ENCODE assay signal across 15 mouse cellular contexts in genomic region chr19:45027848-45028247, GRCm38 (mm10). TPM values are rescaled to one million over a fixed set of nuclear protein-coding genes. Genes with fewer than 3 reads are reported as not detected.
DNase-seq lines count a peak whose midpoint lies in the region; ATAC-seq and TF ChIP-seq lines count a peak whose summit lies in the region.
"Had no signal": no experiment of that assay in that cellular context is flagged by ENCODE, and none has a peak within 500 bp of the region (broad histone marks: within the 10 kb centered on the region; RNA-seq: fewer than 3 reads in every experiment).

No protein-coding gene starts in this region.

- DNase-seq in forebrain, embryonic 11.5 days (ENCODE audit: low spot score) = peak; percentile 52
- DNase-seq in layer of hippocampus, adult 2 months (ENCODE audit: low spot score in 2 of 2) = no peak
- no peak for DNase-seq in layer of hippocampus, postnatal 25 days (ENCODE audit: extremely low spot score in 1 of 2, low spot score in 1 of 2)
- peak; percentile 88 for DNase-seq in brain, adult 2 months (ENCODE audit: low read depth, low spot score)
- DNase-seq in retina, postnatal 1 day = peak; percentile 82
- no peak for DNase-seq in right cerebral cortex, postnatal 25 days
- no peak for DNase-seq in ovary, postnatal 14 days (ENCODE audit: low spot score)
- DNase-seq: adrenal gland, postnatal 25 days; cerebellum, adult 11 months; kidney, postnatal 4 days; right cerebral cortex, postnatal 14 days had no signal

- no peaks in the 10 kb centered on the region for H3K4me1 ChIP-seq in forebrain, embryonic 11.5 days (replicated peaks; ENCODE audit: control insufficient read depth, insufficient read depth, low read length)
- peaks cover 27% of the 10 kb centered on the region for H3K4me1 ChIP-seq in forebrain, embryonic 12.5 days

- no peak overlapping the region for H3K4me2 ChIP-seq in forebrain, embryonic 11.5 days (ENCODE audit: low read depth, low read length, severe bottlenecking)
- H3K4me2 ChIP-seq in forebrain, embryonic 12.5 days = no peak overlapping the region
- H3K4me2 ChIP-seq: heart, embryonic 11.5 days; liver, embryonic 15.5 days had no signal

- no peak overlapping the region for H3K4me3 ChIP-seq in forebrain, embryonic 11.5 days (ENCODE audit: low read depth, low read length)
- H3K4me3 ChIP-seq in forebrain, embryonic 12.5 days (replicated peaks) = no peak overlapping the region
- no peak overlapping the region for H3K4me3 ChIP-seq in layer of hippocampus, adult 2 months
- H3K4me3 ChIP-seq: liver, embryonic 15.5 days had no signal

- no peaks in the 10 kb centered on the region for H3K9me3 ChIP-seq in forebrain, embryonic 11.5 days (ENCODE audit: control insufficient read depth, low read length)
- H3K9me3 ChIP-seq in forebrain, embryonic 12.5 days = no peaks in the 10 kb centered on the region
- H3K9me3 ChIP-seq: liver, embryonic 15.5 days had no signal

- TF ChIP-seq CTCF in layer of hippocampus, adult 2 months (conservative IDR thresholded peaks at IDR 0.05) = no peak

- 74% methylated on average over 6 of the region's 6 CpGs for WGBS in forebrain, embryonic 11.5 days
- WGBS in forebrain, embryonic 12.5 days = 80% methylated on average over 6 of the region's 6 CpGs

- H3K9ac ChIP-seq in forebrain, embryonic 11.5 days (ENCODE audit: low read length) = no peak overlapping the region
- no peak overlapping the region for H3K9ac ChIP-seq in forebrain, embryonic 12.5 days
- H3K9ac ChIP-seq: liver, embryonic 15.5 days had no signal

- ATAC-seq in forebrain, embryonic 11.5 days (replicated peaks; ENCODE audit: low FRiP score) = no peak
- no peak for ATAC-seq in forebrain, embryonic 12.5 days (ENCODE audit: low FRiP score)

- no peak overlapping the region for H3K27ac ChIP-seq in forebrain, embryonic 11.5 days (ENCODE audit: low read depth, low read length)
- H3K27ac ChIP-seq in forebrain, embryonic 12.5 days = no peak overlapping the region
- peak overlapping the region; percentile 82 for H3K27ac ChIP-seq in layer of hippocampus, adult 2 months
- H3K27ac ChIP-seq: liver, embryonic 15.5 days; macrophage had no signal

- H3K27me3 ChIP-seq in forebrain, embryonic 11.5 days (ENCODE audit: control insufficient read depth, insufficient read depth, low read length) = no peaks in the 10 kb centered on the region
- no peaks in the 10 kb centered on the region for H3K27me3 ChIP-seq in forebrain, embryonic 12.5 days
- H3K27me3 ChIP-seq: liver, embryonic 15.5 days had no signal

- H3K36me3 ChIP-seq in forebrain, embryonic 11.5 days (ENCODE audit: control insufficient read depth, insufficient read depth, low read length) = peaks cover 19% of the 10 kb centered on the region
- peaks cover 53% of the 10 kb centered on the region for H3K36me3 ChIP-seq in forebrain, embryonic 12.5 days (replicated peaks)

RNA-seq across cellular contexts. Expression of gene Lzts2, which starts 13.6 kb away (rescaled TPM):
- polyA plus RNA-seq in forebrain, embryonic 11.5 days (2014; fragmentation: Nextera tagmentation; extraction: Ambion mirVana) = 52.7 and 56.9 TPM in 2 replicates
- 48.7 and 51.4 TPM in 2 replicates for polyA plus RNA-seq in forebrain, embryonic 12.5 days (2016; fragmentation: Nextera tagmentation; extraction: Ambion mirVana)
- 10 to 100 TPM; 28.5 to 30.1 TPM for total RNA-seq in layer of hippocampus, adult 2 months (2021)
- total RNA-seq in layer of hippocampus, postnatal 25 days (2021) = 10 to 100 TPM; 27.3 to 29.3 TPM

RNA-seq across cellular contexts. Expression of gene Pdzd7, which starts 17.7 kb away (rescaled TPM):
- 0.61 and 0.63 TPM in 2 replicates for polyA plus RNA-seq in forebrain, embryonic 11.5 days (2014; fragmentation: Nextera tagmentation; extraction: Ambion mirVana)
- polyA plus RNA-seq in forebrain, embryonic 12.5 days (2016; fragmentation: Nextera tagmentation; extraction: Ambion mirVana) = 0.45 and 0.50 TPM in 2 replicates
- 1 to 10 TPM; 2.1 to 3.3 TPM for total RNA-seq in layer of hippocampus, adult 2 months (2021)
- 1 to 10 TPM; 1.8 to 2.9 TPM for total RNA-seq in layer of hippocampus, postnatal 25 days (2021)
- polyA plus RNA-seq: heart, embryonic 11.5 days; liver, embryonic 15.5 days; macrophage had no signal

RNA-seq across cellular contexts. Expression of gene Sfxn3, which starts 19.5 kb away (rescaled TPM):
- polyA plus RNA-seq in forebrain, embryonic 11.5 days (2014; fragmentation: Nextera tagmentation; extraction: Ambion mirVana) = 15.4 and 18.7 TPM in 2 replicates
- polyA plus RNA-seq in forebrain, embryonic 12.5 days (2016; fragmentation: Nextera tagmentation; extraction: Ambion mirVana) = 30.3 and 30.4 TPM in 2 replicates
- total RNA-seq in layer of hippocampus, adult 2 months (2021) = 10 to 100 TPM; 87.3 to 99.8 TPM
- 100 to 1,000 TPM in 1 of 2 experiments, 10 to 100 TPM in 1; 89.0 to 105 TPM for total RNA-seq in layer of hippocampus, postnatal 25 days (2021)

RNA-seq across cellular contexts. Expression of gene Mrpl43, which starts 21.6 kb away (rescaled TPM):
- polyA plus RNA-seq in forebrain, embryonic 11.5 days (2014; fragmentation: Nextera tagmentation; extraction: Ambion mirVana) = 71.4 and 78.1 TPM in 2 replicates
- polyA plus RNA-seq in forebrain, embryonic 12.5 days (2016; fragmentation: Nextera tagmentation; extraction: Ambion mirVana) = 71.0 and 75.8 TPM in 2 replicates
- total RNA-seq in layer of hippocampus, adult 2 months (2021) = 10 to 100 TPM; 38.6 to 41.1 TPM
- total RNA-seq in layer of hippocampus, postnatal 25 days (2021) = 10 to 100 TPM; 43.8 to 45.0 TPM

RNA-seq across cellular contexts. Expression of gene Twnk, which starts 22.4 kb away (rescaled TPM):
- 18.4 and 19.9 TPM in 2 replicates for polyA plus RNA-seq in forebrain, embryonic 11.5 days (2014; fragmentation: Nextera tagmentation; extraction: Ambion mirVana)
- 23.5 and 23.9 TPM in 2 replicates for polyA plus RNA-seq in forebrain, embryonic 12.5 days (2016; fragmentation: Nextera tagmentation; extraction: Ambion mirVana)
- 10 to 100 TPM; 14.7 to 15.3 TPM for total RNA-seq in layer of hippocampus, adult 2 months (2021)
- 10 to 100 TPM; 15.4 to 15.5 TPM for total RNA-seq in layer of hippocampus, postnatal 25 days (2021)

Comparison
In these comparisons a context has a peak if more than half of its experiments do, and no peak if none do; other contexts are left out.
1. DNase-seq: peak in forebrain, embryonic 11.5 days (single experiment), brain, adult 2 months (single experiment) and retina, postnatal 1 day (single experiment); none in layer of hippocampus, adult 2 months (0 of 2), layer of hippocampus, postnatal 25 days (0 of 2), right cerebral cortex, postnatal 25 days (single experiment) and ovary, postnatal 14 days (single experiment).